Mouse (Mus musculus) MEL (cell line): Measurements from ENCODE around the gene Mr1. TPM values are rescaled to one million over a fixed set of nuclear protein-coding genes. Genes with fewer than 3 reads are reported as not detected.

Source experiments
- DNase-seq: peaks from one replicate; pipeline ENCODE4 v3.0.0; 2011; ENCODE audit warnings: low read depth, low spot score
- H3K27ac ChIP-seq: 2 replicates; pipeline ENCODE4 v1.5.1; 2012; ENCODE audit warnings: low read depth, mild to moderate bottlenecking, control low read depth, low read length, moderate library complexity; ENCODE audit not compliant: control insufficient read depth
- H3K27me3 ChIP-seq, 2 experiments: fragments of 150-350 bp in 1 of 2; sonication (generic) in 1 of 2; 2 replicates each; pipeline ENCODE4 v1.6.1; 2012; ENCODE audit warnings: low read length in 2 of 2, mild to moderate bottlenecking in 2 of 2, improper control_type of control experiment in 1 of 2, moderate library complexity in 1 of 2; ENCODE audit not compliant: insufficient read depth in 2 of 2, control insufficient read depth in 1 of 2
- H3K36me3 ChIP-seq, 2 experiments: 2 replicates each; pipeline ENCODE4 v1.6.1; 2012 to 2014; ENCODE audit warnings: low read length in 2 of 2, improper control_type of control experiment in 1 of 2, inconsistent platforms in 1 of 2, mild to moderate bottlenecking in 1 of 2; ENCODE audit not compliant: insufficient read depth in 2 of 2, control insufficient read depth in 1 of 2
- H3K4me1 ChIP-seq, 2 experiments: fragments of 150-350 bp in 1 of 2; sonication (generic) in 1 of 2; 2 replicates each; pipeline ENCODE4 v1.6.1; 2012; ENCODE audit warnings: low read length in 2 of 2, improper control_type of control experiment in 1 of 2, mild to moderate bottlenecking in 1 of 2; ENCODE audit not compliant: insufficient read depth in 2 of 2, control insufficient read depth in 1 of 2
- H3K4me3 ChIP-seq, 2 experiments: fragments of 150-350 bp in 1 of 2; sonication (generic) in 1 of 2; 2 replicates each; pipeline ENCODE4 v1.5.1; 2012; ENCODE audit warnings: low read depth in 2 of 2, low read length in 2 of 2, mild to moderate bottlenecking in 2 of 2, moderate library complexity in 2 of 2, control low read depth in 1 of 2, improper control_type of control experiment in 1 of 2; ENCODE audit not compliant: control insufficient read depth in 1 of 2, insufficient read depth in 1 of 2
- H3K79me2 ChIP-seq: 2 replicates; pipeline ENCODE4 v1.6.1; 2012; ENCODE audit warnings: mild to moderate bottlenecking, low read length, moderate library complexity; ENCODE audit not compliant: control insufficient read depth, poor library complexity, insufficient read depth
- H3K9ac ChIP-seq: 2 replicates; pipeline ENCODE4 v1.6.1; 2012; ENCODE audit warnings: low read depth, mild to moderate bottlenecking, control low read depth, low read length, moderate library complexity; ENCODE audit not compliant: control insufficient read depth, poor library complexity, severe bottlenecking
- H3K9me3 ChIP-seq: fragments of 150-350 bp; sonication (generic); replicated peaks from 2 replicates; pipeline ENCODE4 v1.6.1; 2012; ENCODE audit warnings: mild to moderate bottlenecking, low read length, improper control_type of control experiment, moderate library complexity; ENCODE audit not compliant: insufficient read depth
- E2F4 ChIP-seq: IDR thresholded peaks from 2 replicates; pipeline ENCODE4 v1.6.1; 2011; ENCODE audit warnings: low read depth, low read length, improper control_type of control experiment, borderline replicate concordance
- ETS1 ChIP-seq: IDR thresholded peaks from 2 replicates; pipeline ENCODE4 v1.6.1; 2012; ENCODE audit warnings: low read depth, mild to moderate bottlenecking, inconsistent platforms, low read length, improper control_type of control experiment, moderate library complexity
- HCFC1 ChIP-seq: IDR thresholded peaks from 2 replicates; pipeline ENCODE4 v1.6.1; 2012; ENCODE audit warnings: low read depth, mild to moderate bottlenecking, inconsistent platforms, low read length, improper control_type of control experiment, moderate library complexity
- JUND ChIP-seq: IDR thresholded peaks from 2 replicates; pipeline ENCODE4 v1.6.1; 2011; ENCODE audit warnings: low read depth, mild to moderate bottlenecking, improper control_type of control experiment, low read length
- KAT2A ChIP-seq: conservative IDR thresholded peaks from 2 replicates; pipeline ENCODE4 v1.6.1; 2012; ENCODE audit warnings: low read depth, low read length, improper control_type of control experiment, inconsistent platforms
- MAFK ChIP-seq: IDR thresholded peaks from 2 replicates; pipeline ENCODE4 v1.6.1; 2011; ENCODE audit warnings: low read depth, mild to moderate bottlenecking, low read length, improper control_type of control experiment, borderline replicate concordance
- MAX ChIP-seq: IDR thresholded peaks from 2 replicates; pipeline ENCODE4 v1.6.1; 2011; ENCODE audit warnings: low read length, improper control_type of control experiment
- MAZ ChIP-seq: IDR thresholded peaks from 2 replicates; pipeline ENCODE4 v1.6.1; 2012; ENCODE audit warnings: low read depth, mild to moderate bottlenecking, inconsistent platforms, low read length, improper control_type of control experiment
- MEF2A ChIP-seq: IDR thresholded peaks from 2 replicates; pipeline ENCODE4 v1.6.1; 2014; ENCODE audit warnings: low read depth, mild to moderate bottlenecking, inconsistent platforms, low read length, improper control_type of control experiment; ENCODE audit not compliant: poor library complexity, insufficient replicate concordance, severe bottlenecking; ENCODE audit errors: extremely low read depth
- MXI1 ChIP-seq: IDR thresholded peaks from 2 replicates; pipeline ENCODE4 v1.6.1; 2011; ENCODE audit warnings: mild to moderate bottlenecking, low read depth, low read length, improper control_type of control experiment
- NRF1 ChIP-seq: IDR thresholded peaks from 2 replicates; pipeline ENCODE4 v1.6.1; 2014; ENCODE audit warnings: low read depth, mild to moderate bottlenecking, inconsistent platforms, low read length, improper control_type of control experiment, moderate library complexity; ENCODE audit not compliant: poor library complexity, insufficient read depth, severe bottlenecking
- POLR2A ChIP-seq, 2 experiments: IDR thresholded peaks; 2 replicates each; pipeline ENCODE4 v1.6.1; 2011 to 2012; ENCODE audit warnings: low read length in 2 of 2, mild to moderate bottlenecking in 2 of 2, control low read depth in 1 of 2, improper control_type of control experiment in 1 of 2, low read depth in 1 of 2, moderate library complexity in 1 of 2; ENCODE audit not compliant: control insufficient read depth in 1 of 2, insufficient read depth in 1 of 2, poor library complexity in 1 of 2
- POLR2AphosphoS5 ChIP-seq: IDR thresholded peaks from 2 replicates; pipeline ENCODE4 v1.6.1; 2012; ENCODE audit warnings: low read depth, borderline replicate concordance, mild to moderate bottlenecking, inconsistent platforms, low read length, moderate library complexity, mixed read lengths
- TAL1 ChIP-seq: IDR thresholded peaks from 2 replicates; pipeline ENCODE4 v1.6.1; 2012; ENCODE audit warnings: mild to moderate bottlenecking, inconsistent platforms, low read length, moderate library complexity, mixed read lengths
- UBTF ChIP-seq: IDR thresholded peaks from 2 replicates; pipeline ENCODE4 v1.6.1; 2012; ENCODE audit warnings: low read depth, mild to moderate bottlenecking, inconsistent platforms, low read length, improper control_type of control experiment, moderate library complexity, borderline replicate concordance; ENCODE audit not compliant: insufficient read depth
- USF1 ChIP-seq: IDR thresholded peaks from 2 replicates; pipeline ENCODE4 v1.6.1; 2014; ENCODE audit warnings: low read depth, mild to moderate bottlenecking, inconsistent platforms, low read length, improper control_type of control experiment, moderate library complexity
- ZC3H11A ChIP-seq: IDR thresholded peaks from 2 replicates; pipeline ENCODE4 v1.6.1; 2012; ENCODE audit warnings: low read depth, mild to moderate bottlenecking, inconsistent platforms, low read length, improper control_type of control experiment
- polyA plus RNA-seq, 2 experiments: library from polyadenylated mRNA; stranded (reverse) in 1 of 2; unstranded in 1 of 2; fragments of >175 nt in 1 of 2; fragments of >200 nt in 1 of 2; gene quantifications; 2 replicates each; pipeline versions ENCODE4 v1.2.1 to v1.2.4; 2012; ENCODE audit warnings: low replicate concordance in 2 of 2, low read depth in 1 of 2; ENCODE audit not compliant: insufficient read length in 2 of 2, insufficient read depth in 1 of 2, missing spikeins in 1 of 2
- total RNA-seq: library from RNA; depleted of rRNA; stranded (reverse); fragments of 300-350 nt; gene quantifications from 2 replicates; pipeline ENCODE4 v1.2.3, GENCODE M21; 2012

The Mr1 gene
- total and polyA plus RNA-seq, 3 experiments, result 2.0 to 3.9 TPM; not detected in 1

DNA sequence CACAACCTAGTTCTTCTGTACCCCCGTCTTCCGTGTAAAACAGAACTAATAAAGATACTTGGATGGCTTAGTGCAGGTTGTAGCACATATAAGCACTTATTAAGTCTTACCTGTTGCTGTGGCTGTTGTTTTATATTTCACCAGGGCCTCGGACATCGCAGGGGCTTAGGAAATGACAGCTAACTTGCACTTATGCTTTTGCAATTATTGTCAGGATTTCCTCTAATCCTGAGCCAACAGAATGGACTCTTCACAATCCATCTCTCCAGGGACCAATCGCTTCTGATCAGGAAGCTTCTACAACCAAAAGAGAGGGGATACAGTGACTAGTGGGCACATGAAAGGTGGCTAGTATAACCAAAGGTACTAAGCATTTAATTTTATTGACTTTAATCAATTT is 42.6 kb downstream of the Mr1 start:
- Histone ChIP-seq H3K9me3 (no peaks in the 10 kb centered on the region), H3K36me3 (peaks cover 0 to 17% of the 10 kb centered on the region in 2 experiments; a peak in 2 of 4 replicates), H3K27ac (no peak overlapping the region), H3K27me3 (no peaks in the 10 kb centered on the region), H3K4me3 (no peak overlapping the region), H3K4me1 (peaks cover 3 to 20% of the 10 kb centered on the region in 2 experiments; a peak in 2 of 4 replicates), H3K79me2 (peaks cover 4% of the 10 kb centered on the region), H3K9ac (no peak overlapping the region)
- DNase-seq, result no peak
- no peak for TF ChIP-seq KAT2A
- TF ChIP-seq POLR2AphosphoS5, result no peak
- TF ChIP-seq MAZ, result no peak
- no peak for TF ChIP-seq JUND

DNA sequence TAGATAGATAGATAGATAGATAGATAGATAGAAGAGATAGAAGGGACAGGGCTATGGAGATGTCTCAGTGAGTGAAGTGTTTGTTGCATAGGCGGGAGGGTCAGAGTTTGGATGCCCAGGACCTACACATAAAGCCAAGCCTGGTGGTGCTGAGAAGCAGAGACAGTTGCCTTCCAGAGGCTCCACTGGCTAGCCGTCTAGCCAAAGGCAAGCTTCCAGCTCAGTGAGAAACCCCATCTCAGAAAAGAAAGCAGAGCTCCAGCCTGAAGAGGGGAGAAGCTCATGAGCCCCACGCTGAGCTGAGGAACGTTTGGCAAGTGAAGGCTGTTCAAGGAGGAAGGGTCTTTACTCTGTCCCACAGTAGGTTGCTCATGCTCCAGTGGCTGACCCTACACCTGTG is 44.0 kb downstream of the Mr1 start:
- Histone ChIP-seq H3K9me3 (no peaks in the 10 kb centered on the region), H3K4me1 (peaks cover 3 to 16% of the 10 kb centered on the region in 2 experiments; a peak in 2 of 4 replicates), H3K9ac (no peak overlapping the region), H3K79me2 (peaks cover 16% of the 10 kb centered on the region), H3K27ac (no peak overlapping the region), H3K4me3 (no peak overlapping the region), H3K36me3 (peaks cover 0 to 11% of the 10 kb centered on the region in 2 experiments; a peak in 2 of 4 replicates), H3K27me3 (no peaks in the 10 kb centered on the region)
- TF ChIP-seq MEF2A (no peak), E2F4 (no peak), USF1 (no peak), HCFC1 (no peak), NRF1 (no peak), MAFK (no peak), POLR2A (IDR thresholded peaks at IDR 0.05; ENCODE audit: control insufficient read depth in 1 of 2, insufficient read depth in 1 of 2, low read depth in 1 of 2, low read length in 2 of 2, poor library complexity in 1 of 2) (no peak), TAL1 (no peak), MXI1 (no peak), UBTF (no peak), MAX (no peak), ETS1 (no peak), ZC3H11A (no peak)
- no peak for DNase-seq
